Mouse (Mus musculus) CH12.LX (cell line): ENCODE measurements at regions not wholly inside any gene's neighbourhood (a gene's known extent, or its start where the extent isn't known, plus 50 kb on each side); places are given as distances from the start of the nearest gene placed in this dataset.

Experiments
- DNase-seq: peaks from one replicate; pipeline ENCODE4 v3.0.0-alpha.2; 2013; ENCODE audit errors: extremely low read depth
- H3K27ac ChIP-seq: 2 replicates; pipeline ENCODE4 v1.5.1; 2012; ENCODE audit warnings: low read depth, mild to moderate bottlenecking, control low read depth, moderate library complexity; ENCODE audit not compliant: insufficient read depth
- H3K27me3 ChIP-seq: replicated peaks from 2 replicates; pipeline ENCODE3; 2012; ENCODE audit warnings: inconsistent platforms
- H3K36me3 ChIP-seq, 2 experiments: replicated peaks in 1 of 2; 2 replicates each; pipeline versions ENCODE3 to v1.6.1; 2012; ENCODE audit warnings: inconsistent platforms in 1 of 2, low read length in 1 of 2, mild to moderate bottlenecking in 1 of 2, mixed read lengths in 1 of 2, moderate library complexity in 1 of 2; ENCODE audit not compliant: control insufficient read depth in 1 of 2, insufficient read depth in 1 of 2
- H3K4me1 ChIP-seq, 2 experiments: 2 replicates each; pipeline ENCODE4 v1.6.1; 2012; ENCODE audit warnings: inconsistent platforms in 1 of 2, moderate library complexity in 1 of 2; ENCODE audit not compliant: insufficient read depth in 2 of 2, control insufficient read depth in 1 of 2
- H3K4me2 ChIP-seq: 2 replicates; pipeline ENCODE4 v1.6.1; 2012; ENCODE audit warnings: low read depth, mild to moderate bottlenecking, control low read depth; ENCODE audit not compliant: poor library complexity, insufficient read depth, severe bottlenecking
- H3K4me3 ChIP-seq, 3 experiments: fragments of 150-350 bp in 1 of 3; sonication (generic) in 1 of 3; replicated peaks in 1 of 3; 2 replicates each; pipeline versions ENCODE3 to v1.5.1; 2011 to 2012; ENCODE audit warnings: low read depth in 2 of 3, low read length in 2 of 3, mild to moderate bottlenecking in 2 of 3, moderate library complexity in 2 of 3, control low read depth in 1 of 3, improper control_type of control experiment in 1 of 3, inconsistent platforms in 1 of 3, mixed read lengths in 1 of 3; ENCODE audit not compliant: poor library complexity in 1 of 3
- H3K79me2 ChIP-seq: replicated peaks from 2 replicates; pipeline ENCODE4 v1.6.1; 2012; ENCODE audit warnings: mild to moderate bottlenecking, moderate library complexity; ENCODE audit not compliant: control insufficient read depth, poor library complexity, insufficient read depth, severe bottlenecking; ENCODE audit errors: extremely low read depth
- H3K9ac ChIP-seq: 2 replicates; pipeline ENCODE4 v1.6.1; 2012; ENCODE audit warnings: low read depth, mild to moderate bottlenecking, control low read depth, moderate library complexity; ENCODE audit not compliant: insufficient read depth
- H3K9me3 ChIP-seq: replicated peaks from 2 replicates; pipeline ENCODE3; 2012; ENCODE audit warnings: low read length, inconsistent platforms, mixed read lengths
- BHLHE40 ChIP-seq: IDR thresholded peaks from 2 replicates; pipeline ENCODE4 v1.6.1; 2011; ENCODE audit warnings: mild to moderate bottlenecking, low read depth, low read length, improper control_type of control experiment
- CHD1 ChIP-seq: IDR thresholded peaks from 2 replicates; pipeline ENCODE4 v1.6.1; 2012; ENCODE audit warnings: low read depth, low read length, improper control_type of control experiment, inconsistent platforms
- CHD2 ChIP-seq: IDR thresholded peaks from 2 replicates; pipeline ENCODE4 v1.6.1; 2011; ENCODE audit warnings: low read length, improper control_type of control experiment
- CTCF ChIP-seq, 2 experiments: IDR thresholded peaks in 1 of 2; conservative IDR thresholded peaks in 1 of 2; 2 replicates each; pipeline ENCODE4 v1.5.1; 2011 to 2012; ENCODE audit warnings: low read depth in 2 of 2, low read length in 2 of 2, improper control_type of control experiment in 1 of 2, inconsistent platforms in 1 of 2, mild to moderate bottlenecking in 1 of 2, moderate library complexity in 1 of 2
- E2F4 ChIP-seq: IDR thresholded peaks from 2 replicates; pipeline ENCODE4 v1.6.1; 2011; ENCODE audit warnings: low read depth, low read length, improper control_type of control experiment; ENCODE audit not compliant: insufficient replicate concordance
- ELF1 ChIP-seq: IDR thresholded peaks from 2 replicates; pipeline ENCODE4 v1.6.1; 2014; ENCODE audit warnings: low read depth, mild to moderate bottlenecking, inconsistent platforms, low read length, improper control_type of control experiment
- EP300 ChIP-seq: IDR thresholded peaks from 2 replicates; pipeline ENCODE4 v1.6.1; 2011; ENCODE audit warnings: low read length, improper control_type of control experiment
- ETS1 ChIP-seq: conservative IDR thresholded peaks from 2 replicates; pipeline ENCODE4 v1.6.1; 2012; ENCODE audit warnings: low read depth, mild to moderate bottlenecking, inconsistent platforms, low read length, improper control_type of control experiment, moderate library complexity
- GABPA ChIP-seq: IDR thresholded peaks from 2 replicates; pipeline ENCODE4 v1.6.1; 2012; ENCODE audit warnings: low read depth, low read length, improper control_type of control experiment, inconsistent platforms; ENCODE audit not compliant: insufficient replicate concordance
- HCFC1 ChIP-seq: IDR thresholded peaks from 2 replicates; pipeline ENCODE4 v1.6.1; 2012; ENCODE audit warnings: low read depth, mild to moderate bottlenecking, inconsistent platforms, low read length, improper control_type of control experiment
- IRF4 ChIP-seq: IDR thresholded peaks from 2 replicates; pipeline ENCODE4 v1.6.1; 2014; ENCODE audit warnings: low read depth, mild to moderate bottlenecking, inconsistent platforms, low read length, improper control_type of control experiment
- JUN ChIP-seq: IDR thresholded peaks from 2 replicates; pipeline ENCODE4 v1.6.1; 2011; ENCODE audit warnings: low read depth, mild to moderate bottlenecking, low read length, improper control_type of control experiment, moderate library complexity; ENCODE audit not compliant: insufficient read depth
- JUND ChIP-seq: conservative IDR thresholded peaks from 2 replicates; pipeline ENCODE4 v1.6.1; 2011; ENCODE audit warnings: low read depth, low read length, improper control_type of control experiment
- MAFK ChIP-seq: IDR thresholded peaks from 2 replicates; pipeline ENCODE4 v1.6.1; 2011; ENCODE audit warnings: low read length, improper control_type of control experiment; ENCODE audit not compliant: insufficient replicate concordance
- MAX ChIP-seq: IDR thresholded peaks from 2 replicates; pipeline ENCODE4 v1.6.1; 2011; ENCODE audit warnings: low read length, improper control_type of control experiment
- MAZ ChIP-seq: IDR thresholded peaks from 2 replicates; pipeline ENCODE4 v1.6.1; 2012; ENCODE audit warnings: low read depth, mild to moderate bottlenecking, inconsistent platforms, low read length, improper control_type of control experiment, moderate library complexity
- MEF2A ChIP-seq: IDR thresholded peaks from 2 replicates; pipeline ENCODE4 v1.6.1; 2014; ENCODE audit warnings: low read depth, mild to moderate bottlenecking, inconsistent platforms, low read length, improper control_type of control experiment, borderline replicate concordance
- MXI1 ChIP-seq: IDR thresholded peaks from 2 replicates; pipeline ENCODE4 v1.6.1; 2011; ENCODE audit warnings: mild to moderate bottlenecking, low read depth, low read length, improper control_type of control experiment
- MYC ChIP-seq: IDR thresholded peaks from 2 replicates; pipeline ENCODE4 v1.6.1; 2011; ENCODE audit warnings: low read depth, mild to moderate bottlenecking, improper control_type of control experiment, low read length
- NELFE ChIP-seq: IDR thresholded peaks from 2 replicates; pipeline ENCODE4 v1.6.1; 2011; ENCODE audit warnings: low read depth, low read length, improper control_type of control experiment
- NRF1 ChIP-seq: IDR thresholded peaks from 2 replicates; pipeline ENCODE4 v1.6.1; 2014; ENCODE audit warnings: low read depth, mild to moderate bottlenecking, inconsistent platforms, low read length, improper control_type of control experiment, moderate library complexity
- PAX5 ChIP-seq: IDR thresholded peaks from 2 replicates; pipeline ENCODE4 v1.6.1; 2012; ENCODE audit warnings: low read length, inconsistent platforms, mixed read lengths
- POLR2AphosphoS2 ChIP-seq: IDR thresholded peaks from 2 replicates; pipeline ENCODE4 v1.6.1; 2011; ENCODE audit warnings: low read depth, low read length, improper control_type of control experiment
- RAD21 ChIP-seq: IDR thresholded peaks from 2 replicates; pipeline ENCODE4 v1.6.1; 2011; ENCODE audit warnings: low read depth, mild to moderate bottlenecking, low read length, improper control_type of control experiment, moderate library complexity
- RCOR1 ChIP-seq: conservative IDR thresholded peaks from 2 replicates; pipeline ENCODE4 v1.6.1; 2012; ENCODE audit warnings: low read depth, mild to moderate bottlenecking, inconsistent platforms, low read length, improper control_type of control experiment
- SIN3A ChIP-seq: IDR thresholded peaks from 2 replicates; pipeline ENCODE4 v1.6.1; 2012; ENCODE audit warnings: low read length, improper control_type of control experiment, inconsistent platforms
- SMC3 ChIP-seq: IDR thresholded peaks from 2 replicates; pipeline ENCODE4 v1.6.1; 2011; ENCODE audit warnings: low read depth, low read length, improper control_type of control experiment
- TBP ChIP-seq: conservative IDR thresholded peaks from 2 replicates; pipeline ENCODE4 v1.6.1; 2011; ENCODE audit warnings: low read depth, low read length, improper control_type of control experiment
- TCF12 ChIP-seq: IDR thresholded peaks from 2 replicates; pipeline ENCODE4 v1.6.1; 2014; ENCODE audit warnings: low read depth, mild to moderate bottlenecking, inconsistent platforms, low read length, improper control_type of control experiment
- UBTF ChIP-seq: IDR thresholded peaks from 2 replicates; pipeline ENCODE4 v1.6.1; 2012; ENCODE audit warnings: low read depth, mild to moderate bottlenecking, inconsistent platforms, low read length, improper control_type of control experiment, moderate library complexity
- USF1 ChIP-seq: IDR thresholded peaks from 2 replicates; pipeline ENCODE4 v1.6.1; 2014; ENCODE audit warnings: low read depth, mild to moderate bottlenecking, inconsistent platforms, low read length, improper control_type of control experiment
- USF2 ChIP-seq: conservative IDR thresholded peaks from 2 replicates; pipeline ENCODE4 v1.6.1; 2011; ENCODE audit warnings: low read depth, low read length, improper control_type of control experiment
- ZC3H11A ChIP-seq: IDR thresholded peaks from 2 replicates; pipeline ENCODE4 v1.6.1; 2012; ENCODE audit warnings: low read depth, mild to moderate bottlenecking, inconsistent platforms, low read length, improper control_type of control experiment
- ZKSCAN1 ChIP-seq: IDR thresholded peaks from 2 replicates; pipeline ENCODE4 v1.6.1; 2012; ENCODE audit warnings: low read depth, inconsistent platforms, low read length, improper control_type of control experiment, borderline replicate concordance
- ZNF384 ChIP-seq: IDR thresholded peaks from 2 replicates; pipeline ENCODE4 v1.6.1; 2012; ENCODE audit warnings: low read depth, low read length, improper control_type of control experiment, inconsistent platforms
- dilution Hi-C: fragments of 300-500 bp; cut with MboI; formaldehyde crosslinking; loops from 2 replicates; pipeline ENCODE4 v1.14.3; 2020; ENCODE audit warnings: low sequenced_read_pairs; ENCODE audit not compliant: extremely low pct_unique_long_range_greater_than_20kb, extremely low pct_ligation_motif_present
- in situ Hi-C: fragments of 300-500 bp; cut with MboI; formaldehyde crosslinking; loops from 3 replicates; pipeline ENCODE4 v1.14.3; 2019; ENCODE audit warnings: low sequenced_read_pairs, low pct_ligation_motif_present, low pct_unique_long_range_greater_than_20kb, mixed read lengths

GRCm38 (mm10) chr16:84618379-84618778 lies 103.5 kb downstream of the A730009L09Rik start (continued):
- no peak for TF ChIP-seq ELF1
- no peak for TF ChIP-seq PAX5
- no peak for TF ChIP-seq CTCF (conservative IDR thresholded peaks at IDR 0.05 in 1 of 2, IDR thresholded peaks at IDR 0.05 in 1 of 2; ENCODE audit: low read depth in 2 of 2, low read length in 2 of 2)
- no peak; the same call in 1 of the 2 replicates for TF ChIP-seq CHD2
- TF ChIP-seq MAFK: peak; percentile 54; the same call in 1 of the 2 replicates
- no peak for TF ChIP-seq RCOR1
- TF ChIP-seq HCFC1: no peak
- no peak for TF ChIP-seq MXI1
- TF ChIP-seq TCF12: peak; percentile 85
- peak; percentile 61; the same call in 1 of the 2 replicates for TF ChIP-seq JUND

- no peaks in the 10 kb centered on the region for H3K36me3 ChIP-seq
- peaks cover 10 to 67% of the 10 kb centered on the region in 2 experiments for H3K4me1 ChIP-seq
- H3K4me2 ChIP-seq: no peak overlapping the region
- dilution Hi-C loops (no loop called here), in situ Hi-C loops (no loop called here)
- DNase-seq: no peak
- no peak overlapping the region for H3K9ac ChIP-seq
- H3K79me2 ChIP-seq: peaks cover 4% of the 10 kb centered on the region; the same call in 1 of the 2 replicates
- H3K9me3 ChIP-seq: peaks cover 16% of the 10 kb centered on the region
- H3K27me3 ChIP-seq: no peaks in the 10 kb centered on the region
- H3K4me3 ChIP-seq: peak overlapping the region in 1 of 3 experiments; percentile 10
- peak overlapping the region; percentile 48 for H3K27ac ChIP-seq
- TF ChIP-seq TCF12 (peak; percentile 48; the same call in 1 of the 2 replicates), USF1 (no peak), UBTF (no peak), POLR2AphosphoS2 (no peak), MXI1 (no peak), MAFK (peak; percentile 91), MYC (0 out of 2 replicates have a peak, but pooled peaks have one; percentile 32), ETS1 (peak; percentile 39), USF2 (no peak), ZC3H11A (no peak), CHD1 (0 out of 2 replicates have a peak, but pooled peaks have one; percentile 18), PAX5 (no peak), NRF1 (no peak), BHLHE40 (peak; percentile 53; the same call in 1 of the 2 replicates), RAD21 (no peak), ZNF384 (peak; percentile 46; the same call in 1 of the 2 replicates), JUN (0 out of 2 replicates have a peak, but pooled peaks have one; percentile 8), MEF2A (no peak; the same call in 1 of the 2 replicates), NELFE (0 out of 2 replicates have a peak, but pooled peaks have one; percentile 9), SIN3A (no peak), CTCF (conservative IDR thresholded peaks at IDR 0.05 in 1 of 2, IDR thresholded peaks at IDR 0.05 in 1 of 2; ENCODE audit: low read depth in 2 of 2, low read length in 2 of 2) (no peak), CHD2 (no peak), JUND (peak; percentile 43), MAX (no peak), ELF1 (no peak), GABPA (no peak), HCFC1 (no peak), ZKSCAN1 (no peak), E2F4 (no peak), EP300 (peak; percentile 63), SMC3 (no peak), MAZ (no peak), RCOR1 (0 out of 2 replicates have a peak, but pooled peaks have one; percentile 55), IRF4 (peak; percentile 75), TBP (no peak)
These were observed 105.0 kb downstream of the A730009L09Rik start for GRCm38 (mm10) chr16:84619876-84620275.
